Mouse (Mus musculus): Measurements from ENCODE around the gene Peli1. TPM values are rescaled to one million over a fixed set of nuclear protein-coding genes. Genes with fewer than 3 reads are reported as not detected.

Peli1 gene
- polyA plus RNA-seq, 1 experiment, result 20.9 TPM

DNA sequence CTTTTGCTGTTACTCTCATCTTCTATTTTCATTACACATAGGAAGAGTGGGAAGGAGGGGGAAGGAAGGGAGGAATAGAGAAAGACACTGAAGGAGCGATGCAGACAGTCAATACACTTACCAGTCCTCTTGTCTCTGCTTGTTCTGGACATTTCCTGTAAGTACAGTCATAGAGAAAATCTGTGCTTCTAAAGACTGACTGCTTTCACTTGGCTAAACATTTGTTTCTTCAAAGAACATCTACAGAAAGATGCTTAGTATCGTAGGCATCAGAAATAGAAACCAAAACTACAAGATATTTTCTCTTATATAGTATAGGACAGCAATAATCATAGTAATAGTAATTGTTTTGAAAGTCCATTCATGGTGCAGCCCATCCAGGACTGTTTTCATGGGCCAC is 23.4 kb downstream of the Peli1 start:
- no peak for TF ChIP-seq GATA1 (IDR thresholded peaks at IDR 0.05; ENCODE audit: low read length)

DNA sequence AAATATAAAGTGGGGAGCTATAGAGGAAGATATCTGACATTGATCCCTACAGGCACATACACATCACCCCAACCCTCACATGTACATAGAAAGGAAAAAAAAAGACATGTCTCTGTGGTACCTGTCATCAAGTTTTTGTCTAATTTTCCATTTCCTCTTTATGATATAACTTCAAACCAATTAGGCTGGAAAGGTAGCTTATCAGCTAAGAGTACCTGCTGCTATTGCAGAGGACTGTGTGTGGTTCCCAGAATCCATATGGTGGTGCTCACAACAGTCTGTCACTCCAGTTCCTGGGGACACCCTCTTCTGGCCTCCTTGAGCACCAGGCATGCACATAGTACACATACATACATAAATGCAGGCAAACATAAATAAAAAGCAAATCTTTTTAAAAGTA is 24.7 kb downstream of the Peli1 start:
- no peak for TF ChIP-seq GATA1 (IDR thresholded peaks at IDR 0.05; ENCODE audit: low read length)

DNA sequence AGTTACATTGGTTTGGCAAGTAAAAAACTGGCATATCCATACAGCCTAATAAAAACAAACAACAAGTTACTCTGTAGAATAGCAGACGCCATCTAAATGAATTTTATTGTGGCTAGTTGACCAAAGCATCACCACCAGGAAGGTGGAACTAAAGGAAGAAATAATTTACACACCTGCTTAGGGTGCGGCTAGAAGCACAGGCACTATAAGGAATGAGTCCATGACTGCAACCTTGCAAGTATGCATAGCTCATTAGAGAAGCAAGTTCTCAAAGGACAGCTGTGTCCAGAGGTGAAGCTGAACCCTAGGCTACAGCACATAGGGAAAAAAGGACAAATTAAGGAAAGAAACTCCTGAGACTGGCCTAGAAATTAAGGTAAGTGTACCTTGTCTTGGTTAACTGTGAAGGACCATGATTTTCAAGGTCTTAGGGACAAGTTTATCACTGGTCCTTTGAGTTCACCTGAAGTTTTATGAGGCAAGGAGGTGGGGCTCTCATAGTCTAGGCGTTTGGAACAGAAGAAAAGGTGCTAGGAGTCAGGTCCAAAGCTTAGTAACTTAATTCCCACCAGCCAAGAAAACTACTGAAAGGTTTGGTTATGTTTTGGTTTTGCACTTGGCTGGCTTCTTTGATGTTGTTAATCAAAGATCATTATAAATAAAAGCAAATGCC is 25.7 kb downstream of the Peli1 start:
- no peak for TF ChIP-seq GATA1 (IDR thresholded peaks at IDR 0.05; ENCODE audit: low read length)

DNA sequence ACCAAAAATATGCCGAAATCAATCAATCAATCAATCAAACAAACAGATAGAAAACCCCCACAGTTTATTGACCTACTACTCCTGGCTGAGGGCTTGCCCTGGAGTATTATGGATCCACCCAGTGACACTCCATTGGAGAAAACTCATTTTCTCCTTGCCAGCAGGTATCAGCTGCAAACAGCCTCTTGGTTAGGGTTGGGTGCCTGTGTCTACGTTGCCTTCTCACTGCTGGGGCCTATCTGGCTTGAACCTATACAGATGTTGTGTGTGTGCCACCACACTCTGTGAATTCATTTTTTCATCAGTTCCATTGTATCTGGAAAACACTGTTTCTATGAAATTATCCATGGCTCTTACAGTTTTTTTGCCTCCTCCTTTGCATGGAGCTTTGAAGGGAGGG is 30.6 kb downstream of the Peli1 start:
- TF ChIP-seq GATA1 (IDR thresholded peaks at IDR 0.05; ENCODE audit: low read length), result no peak

DNA sequence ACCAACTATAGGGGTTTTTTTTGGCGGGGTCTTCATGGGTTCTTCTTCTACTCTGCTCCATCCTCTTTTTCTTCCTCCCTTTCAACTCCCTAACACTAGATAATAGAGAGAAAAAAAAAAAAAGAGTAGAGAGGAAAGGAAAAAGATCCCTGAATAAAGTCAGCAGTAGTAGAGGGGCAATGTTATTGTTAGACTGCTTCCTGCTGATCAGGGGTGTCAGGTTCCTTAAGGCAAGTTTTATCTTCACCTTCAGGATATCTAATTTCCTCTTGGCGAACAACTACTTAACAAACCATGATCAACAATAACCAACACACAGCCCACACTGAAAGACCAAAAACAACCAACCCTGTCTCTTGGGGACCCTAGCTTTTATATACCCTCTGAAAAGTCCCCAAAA is 31.3 kb downstream of the Peli1 start:
- TF ChIP-seq GATA1 (IDR thresholded peaks at IDR 0.05; ENCODE audit: low read length), result no peak

DNA sequence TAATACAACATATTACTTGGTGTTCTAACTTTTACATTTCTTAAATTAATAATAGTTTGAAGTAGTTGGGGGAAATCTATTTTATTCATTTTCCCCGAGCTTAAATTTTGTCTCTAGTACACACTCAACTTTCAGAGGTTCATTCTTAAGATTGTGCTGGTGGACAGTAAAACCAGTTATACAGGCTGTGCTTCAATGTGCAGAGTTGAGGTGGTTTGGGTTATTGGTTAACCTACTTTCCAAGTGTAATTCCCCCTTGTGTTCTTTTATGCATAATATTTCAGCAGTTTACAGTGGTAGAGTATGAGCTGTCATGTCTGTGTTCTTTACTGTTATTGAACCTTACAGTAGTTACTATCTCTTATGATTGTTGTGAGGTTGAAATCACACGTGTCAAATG is 40.6 kb downstream of the Peli1 start:
- no peak for TF ChIP-seq GATA1 (IDR thresholded peaks at IDR 0.05; ENCODE audit: low read length)

DNA sequence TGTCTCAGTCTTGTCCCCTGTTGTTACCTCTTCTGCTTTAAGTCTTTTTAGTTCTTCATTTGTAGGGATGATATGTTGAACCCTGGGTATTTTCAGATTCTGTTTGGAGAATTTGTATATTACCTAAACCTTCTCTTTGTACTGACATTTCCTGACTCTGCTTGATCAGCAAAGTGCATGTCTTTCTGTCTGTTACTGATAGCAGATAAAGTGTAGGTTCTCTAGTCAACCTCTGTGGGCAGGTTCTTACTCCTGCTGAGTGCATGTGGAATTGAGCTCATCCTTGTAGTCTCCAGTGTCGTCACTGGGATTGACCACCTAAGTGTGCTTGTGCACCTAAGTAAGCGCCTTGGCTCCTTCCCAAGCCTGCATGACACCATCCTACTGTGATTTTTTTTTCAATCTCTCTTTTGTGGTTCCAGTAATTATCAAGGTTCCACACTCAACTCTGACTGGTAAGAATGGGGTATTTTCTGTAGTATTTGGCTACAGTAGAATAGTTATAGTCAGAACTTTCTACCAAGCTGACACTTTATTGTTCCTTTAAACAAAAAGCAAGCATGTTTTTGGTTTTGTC is 43.9 kb downstream of the Peli1 start:
- no peak for TF ChIP-seq GATA1 (IDR thresholded peaks at IDR 0.05; ENCODE audit: low read length)

DNA sequence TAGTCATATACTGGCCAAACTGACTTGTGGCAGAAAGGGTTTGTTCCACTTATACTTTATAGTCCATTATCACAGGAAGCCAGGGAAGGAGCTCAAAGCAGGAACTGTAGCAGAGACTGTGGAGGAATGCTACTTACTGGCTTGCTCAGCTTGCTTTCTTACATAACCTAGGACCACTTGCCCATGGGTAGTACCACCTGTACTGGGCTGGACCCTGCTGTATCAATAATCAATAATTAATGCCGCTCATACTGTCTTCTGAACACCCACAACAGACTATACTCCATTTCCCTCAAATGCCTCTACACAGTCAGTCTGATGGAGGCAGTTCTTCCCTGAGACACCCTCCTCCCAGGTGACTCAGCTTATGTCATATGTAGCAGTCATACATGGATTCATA is 48.4 kb downstream of the Peli1 start:
- TF ChIP-seq GATA1 (IDR thresholded peaks at IDR 0.05; ENCODE audit: low read length), result no peak

DNA sequence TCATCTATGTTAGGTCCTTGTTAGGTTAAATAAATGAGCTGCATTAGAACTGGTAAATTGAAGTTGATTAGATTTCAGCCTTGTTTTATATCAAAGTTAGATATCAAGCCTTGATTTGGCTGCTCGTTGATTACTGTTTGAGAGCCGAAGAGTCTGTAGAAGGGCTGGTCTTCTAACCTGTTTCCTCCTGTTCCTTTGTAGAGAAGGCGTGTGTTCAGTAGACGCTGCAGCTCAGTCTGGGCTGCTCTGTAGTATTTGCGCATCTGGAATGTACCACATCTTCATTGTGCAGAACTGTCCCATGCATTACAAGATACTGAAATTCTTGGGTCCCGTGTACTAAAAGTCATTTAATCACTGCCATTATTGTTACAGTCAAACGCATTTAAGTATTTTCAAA is 50.2 kb downstream of the Peli1 start:
- TF ChIP-seq GATA1 (IDR thresholded peaks at IDR 0.05; ENCODE audit: low read length), result no peak

DNA sequence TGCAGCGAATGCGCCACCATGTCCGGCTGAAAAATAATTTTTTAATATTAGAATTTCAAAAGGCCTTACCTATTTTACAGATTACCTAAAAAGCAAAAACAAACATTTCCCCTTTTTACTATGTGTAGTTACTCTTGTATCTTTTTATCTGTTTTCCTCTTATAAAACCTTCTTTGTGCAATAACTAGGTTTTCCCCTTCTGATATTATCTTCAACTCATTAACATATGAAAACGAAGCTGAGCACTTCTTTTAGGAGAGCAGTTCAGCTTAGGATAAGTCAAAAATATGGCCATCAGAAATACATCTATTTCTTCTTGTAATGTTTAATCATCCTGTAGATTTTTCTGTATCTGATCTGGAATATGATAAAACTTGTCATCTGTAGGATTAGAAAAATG is 50.7 kb downstream of the Peli1 start:
- TF ChIP-seq GATA1 (IDR thresholded peaks at IDR 0.05; ENCODE audit: low read length), result no peak

DNA sequence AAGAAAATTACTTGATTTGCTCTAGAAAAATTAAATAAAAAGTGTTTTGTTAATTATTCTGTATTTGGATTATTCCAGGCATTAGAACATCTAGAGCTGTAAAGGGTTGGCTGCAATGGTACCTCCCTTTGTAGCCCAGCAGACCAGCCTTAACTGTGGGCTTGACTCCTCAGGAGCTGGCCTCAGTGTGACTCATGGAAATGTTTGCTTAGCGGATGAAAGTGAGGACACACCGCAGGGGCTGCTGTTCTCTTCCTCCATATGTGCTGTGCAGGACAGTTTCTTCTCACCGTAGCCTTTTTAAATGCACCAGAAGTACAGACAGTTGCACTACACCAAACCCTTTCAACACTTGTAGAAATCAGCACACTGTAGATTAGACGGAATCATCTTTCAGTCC is 58.4 kb downstream of the Peli1 start:
- no peak for TF ChIP-seq GATA1 (IDR thresholded peaks at IDR 0.05; ENCODE audit: low read length)

DNA sequence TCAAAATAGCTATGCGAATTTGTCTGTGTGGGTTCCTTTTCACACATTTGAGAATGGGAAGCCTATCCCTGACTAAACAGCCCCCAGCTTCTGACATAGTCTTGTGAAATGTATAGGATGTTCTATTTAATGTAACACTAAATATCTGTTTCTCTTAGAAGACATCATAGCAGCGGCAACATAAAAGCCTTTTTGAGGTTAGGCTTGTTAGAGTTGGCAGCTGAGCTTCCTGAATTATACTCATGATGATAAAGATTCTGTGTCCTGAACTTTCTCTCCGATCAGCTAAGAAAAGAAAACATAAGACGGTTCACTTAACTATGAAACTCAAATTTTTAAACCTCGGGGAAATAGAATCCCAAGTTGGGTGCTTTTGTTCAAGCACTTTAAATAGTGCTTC is 59.2 kb downstream of the Peli1 start:
- no peak for TF ChIP-seq GATA1 (IDR thresholded peaks at IDR 0.05; ENCODE audit: low read length)

DNA sequence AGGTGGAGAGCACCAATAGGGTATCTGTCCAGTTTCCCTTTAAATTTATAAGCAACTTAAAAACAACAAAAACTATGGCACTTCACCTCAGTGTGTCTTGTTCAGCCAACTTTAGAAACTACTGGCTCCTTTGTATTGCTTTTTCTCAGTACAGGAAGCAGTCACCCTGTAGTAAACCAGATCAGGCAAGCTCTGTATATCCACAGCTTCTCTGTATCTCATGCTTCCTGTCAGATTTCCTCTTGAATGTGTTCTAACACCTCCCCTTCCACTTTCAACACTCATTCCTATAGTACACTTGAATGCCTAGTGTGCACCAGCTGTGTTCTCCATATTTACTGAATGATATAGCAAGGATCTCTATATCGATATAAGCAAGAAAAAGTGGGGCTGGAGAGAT is 60.6 kb downstream of the Peli1 start:
- no peak for TF ChIP-seq GATA1 (IDR thresholded peaks at IDR 0.05; ENCODE audit: low read length)

DNA sequence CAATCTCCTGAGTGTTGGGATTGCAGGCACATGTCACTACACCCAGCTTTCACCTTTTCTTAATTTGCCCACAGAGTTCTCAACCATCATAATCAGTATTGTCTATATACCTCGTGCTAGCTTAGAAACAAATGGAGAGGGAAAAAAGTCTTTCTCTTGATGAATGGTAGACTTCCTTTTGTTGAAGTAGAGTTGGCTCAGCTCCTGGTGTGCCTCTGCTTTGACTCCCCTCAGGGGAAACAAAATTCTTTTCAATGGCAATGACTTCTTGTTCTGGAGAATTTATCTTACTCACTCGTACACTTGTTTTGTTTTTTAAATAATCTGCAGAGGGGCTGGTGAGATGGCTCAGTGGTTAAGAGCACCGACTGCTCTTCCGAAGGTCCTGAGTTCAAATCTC is 62.0 kb downstream of the Peli1 start:
- TF ChIP-seq GATA1 (IDR thresholded peaks at IDR 0.05; ENCODE audit: low read length), result no peak

DNA sequence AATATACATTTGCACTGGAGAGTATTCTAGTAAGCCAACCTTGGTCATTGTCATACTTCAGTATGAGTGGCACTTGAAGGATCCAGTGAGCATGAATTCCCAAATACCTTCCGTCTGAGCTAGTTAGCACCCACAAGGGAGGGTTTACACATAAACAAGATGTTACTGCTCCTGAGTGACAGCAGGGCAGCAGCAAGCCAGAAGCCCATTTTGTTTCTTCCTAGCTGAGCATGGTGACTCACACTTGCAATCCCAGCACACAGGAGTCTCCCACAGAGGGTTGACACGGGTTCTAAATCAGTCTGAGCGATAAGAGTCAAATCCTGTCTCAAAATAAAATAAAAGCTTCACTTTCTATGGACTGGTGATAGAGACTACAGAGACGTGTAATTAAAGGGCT is 66.5 kb downstream of the Peli1 start:
- TF ChIP-seq GATA1 (IDR thresholded peaks at IDR 0.05; ENCODE audit: low read length), result no peak

DNA sequence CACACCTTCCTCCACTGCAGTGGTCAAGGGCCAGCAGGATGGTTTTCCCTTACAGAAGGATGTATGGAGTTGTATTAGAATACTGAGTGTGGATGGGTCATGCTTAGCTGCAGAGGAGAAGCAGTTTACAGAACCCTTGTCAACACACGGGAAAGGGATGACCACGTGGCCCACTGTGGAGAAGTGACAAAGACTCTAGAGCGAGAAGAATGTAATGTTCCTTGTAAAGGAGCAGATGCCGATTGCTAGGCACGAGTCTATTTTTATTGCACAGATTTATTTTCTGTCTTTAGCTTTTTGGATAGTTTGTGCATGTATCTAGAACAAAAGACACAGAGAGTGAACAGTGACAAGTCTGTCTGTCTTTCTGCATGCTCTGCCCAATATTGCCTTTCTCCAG is 71.0 kb downstream of the Peli1 start:
- no peak for TF ChIP-seq GATA1 (IDR thresholded peaks at IDR 0.05; ENCODE audit: low read length)

DNA sequence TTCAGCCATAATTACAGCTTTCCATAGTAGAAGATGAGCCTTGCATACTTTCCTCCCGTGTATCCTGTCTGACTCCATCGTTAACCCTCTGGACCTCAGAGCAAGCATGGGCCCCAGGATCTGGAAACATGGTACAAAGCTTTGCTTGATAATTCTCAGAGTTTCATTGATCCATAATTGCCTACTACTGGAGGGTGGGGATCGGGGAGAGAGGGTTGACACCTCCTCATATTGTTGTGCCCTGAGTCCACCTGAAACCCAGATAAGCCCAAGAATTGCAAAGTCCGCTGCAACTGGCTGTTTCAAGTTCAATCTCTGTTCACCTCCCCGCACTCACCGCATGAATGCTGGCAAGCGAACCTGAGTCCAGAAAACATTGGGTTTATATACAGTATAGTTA is 72.1 kb downstream of the Peli1 start:
- TF ChIP-seq GATA1 (IDR thresholded peaks at IDR 0.05; ENCODE audit: low read length), result no peak

DNA sequence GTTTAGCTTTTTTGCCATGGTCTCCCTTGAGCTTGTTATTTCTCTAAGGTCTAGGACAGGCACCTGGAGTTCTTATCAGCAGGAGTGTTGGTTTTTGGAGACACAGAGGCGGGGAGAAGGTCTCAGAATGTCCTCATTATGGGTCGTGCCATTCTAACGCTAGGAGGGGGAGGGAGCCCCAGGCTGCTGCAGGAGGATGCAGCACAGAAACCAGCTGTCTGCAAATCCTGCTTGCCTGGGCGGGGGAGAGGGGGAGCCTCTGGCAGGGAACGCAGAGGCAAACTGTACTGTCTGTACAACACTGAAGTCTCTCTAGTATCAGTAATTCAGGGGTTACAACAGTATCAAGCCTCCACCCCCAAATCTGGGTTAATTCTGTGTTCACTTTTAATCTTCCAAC is 72.6 kb downstream of the Peli1 start:
- no peak for TF ChIP-seq GATA1 (IDR thresholded peaks at IDR 0.05; ENCODE audit: low read length)

All from G1E-ER4 (cell line).